Mouse (Mus musculus): ENCODE measurements at regions not wholly inside any gene's neighbourhood (a gene's known extent, or its start where the extent isn't known, plus 50 kb on each side); places are given as distances from the start of the nearest gene placed in this dataset.

- DNase-seq = peak; percentile 7 to 15
These were observed 94.8 kb upstream of the Hs6st1 start for GRCm38 (mm10) chr1:35973386-35973785.

GRCm38 (mm10) chr1:35975611-35976208 lies 92.5 kb upstream of the Hs6st1 start:
- no peak for DNase-seq

- no peak for DNase-seq
These were observed 91.7 kb upstream of the Hs6st1 start for GRCm38 (mm10) chr1:35976528-35976927.

GRCm38 (mm10) chr1:35978116-35978515 lies 90.1 kb upstream of the Hs6st1 start:
- no peak for DNase-seq

- DNase-seq = no peak
These were observed 89.4 kb upstream of the Hs6st1 start for GRCm38 (mm10) chr1:35978766-35979165.

- DNase-seq = no peak
These were observed 87.0 kb upstream of the Hs6st1 start for GRCm38 (mm10) chr1:35981226-35981625.

- DNase-seq = no peak
These were observed 84.8 kb upstream of the Hs6st1 start for GRCm38 (mm10) chr1:35983361-35983760.

- DNase-seq = no peak
These were observed 82.9 kb upstream of the Hs6st1 start for GRCm38 (mm10) chr1:35985318-35985717.

- no peak for DNase-seq
These were observed 81.5 kb upstream of the Hs6st1 start for GRCm38 (mm10) chr1:35986666-35987065.

GRCm38 (mm10) chr1:35992227-35992909 lies 75.8 kb upstream of the Hs6st1 start:
- DNase-seq = no peak

GRCm38 (mm10) chr1:35992937-35993336 lies 75.3 kb upstream of the Hs6st1 start:
- no peak for DNase-seq

- no peak for DNase-seq
These were observed 72.5 kb upstream of the Hs6st1 start for GRCm38 (mm10) chr1:35995691-35996090.

GRCm38 (mm10) chr1:36001319-36001718 lies 66.9 kb upstream of the Hs6st1 start:
- no peak for DNase-seq

- DNase-seq = no peak
These were observed 66.4 kb upstream of the Hs6st1 start for GRCm38 (mm10) chr1:36001821-36002220.

- DNase-seq = no peak
These were observed 64.6 kb upstream of the Hs6st1 start for GRCm38 (mm10) chr1:36003592-36003991.

GRCm38 (mm10) chr1:36008598-36008997 lies 59.6 kb upstream of the Hs6st1 start:
- DNase-seq = no peak

- DNase-seq = peak in 1 of 2 experiments; percentile 15
These were observed 59.1 kb upstream of the Hs6st1 start for GRCm38 (mm10) chr1:36009010-36009619.

GRCm38 (mm10) chr1:36010151-36010550 lies 58.0 kb upstream of the Hs6st1 start:
- no peak for DNase-seq

GRCm38 (mm10) chr1:36010834-36011233 lies 57.4 kb upstream of the Hs6st1 start:
- no peak for DNase-seq

- no peak for DNase-seq
These were observed 56.0 kb upstream of the Hs6st1 start for GRCm38 (mm10) chr1:36012081-36012765.

GRCm38 (mm10) chr1:36013823-36014341 lies 54.3 kb upstream of the Hs6st1 start:
- DNase-seq = no peak

- DNase-seq = no peak
These were observed 53.8 kb upstream of the Hs6st1 start for GRCm38 (mm10) chr1:36014372-36014771.

GRCm38 (mm10) chr1:36015210-36015609 lies 53.0 kb upstream of the Hs6st1 start:
- no peak for DNase-seq
